Mouse (Mus musculus): ENCODE measurements around the gene Ceacam5. TPM values are rescaled to one million over a fixed set of nuclear protein-coding genes. Genes with fewer than 3 reads are reported as not detected.

The Ceacam5 gene
- polyA plus RNA-seq (2012; rRNA removed) = 0.01 and 0.09 TPM in 2 replicates

DNA sequence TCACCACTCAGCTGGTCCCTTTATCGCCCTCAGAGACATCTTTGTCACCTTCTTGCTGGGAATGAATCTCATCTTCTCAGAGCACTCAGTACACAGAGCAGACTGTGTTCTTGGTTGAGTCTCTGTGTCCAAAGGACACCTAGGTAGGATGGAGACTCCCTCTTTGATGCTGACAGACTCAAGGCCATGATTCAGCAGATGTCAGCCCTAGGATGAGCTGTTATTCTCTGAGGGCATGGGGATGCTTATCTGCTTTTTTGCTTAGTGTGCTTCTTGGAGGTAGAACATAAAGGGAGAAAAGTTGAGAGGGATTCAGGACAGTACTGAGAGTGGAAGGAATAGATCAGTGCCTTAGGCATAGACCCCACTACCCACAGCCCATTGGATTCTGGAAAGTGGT is at the start of gene Ceacam5:
TSS of gene Ceacam5 (plus strand) at position 301 of the 400 bp plus-strand sequence.

Other genes starting within 250 kb of the Ceacam5 start
- gene Ceacam14, start 99.4 kb downstream of the Ceacam5 start, polyA plus RNA-seq (2012; rRNA removed) = 0.14 and 0.41 TPM in 2 replicates
- gene Gm5155, start 158.5 kb downstream of the Ceacam5 start, polyA plus RNA-seq (2012; rRNA removed) = 0.01 and 0.02 TPM in 2 replicates

Measured in liver, embryonic 14 days (tissue).